Mouse (Mus musculus) adipose tissue, adult 10 weeks (tissue): ENCODE results near the gene Ell. TPM values are rescaled to one million over a fixed set of nuclear protein-coding genes. Genes with fewer than 3 reads are reported as not detected.

Experiments used
- polyA plus RNA-seq: library from polyadenylated mRNA; stranded (reverse); fragments of 350-450 nt; fragmentation: Illumina TruSeq; extraction: RNeasy Lipid Tissue Mini Kit (QIAGEN cat#74804); gene quantifications from one replicate; pipeline ENCODE4 v1.2.3, GENCODE M21; 2014; ENCODE audit warnings: low read depth, low replicate concordance

The Ell gene
- 20.8 TPM for polyA plus RNA-seq

GRCm38 (mm10) chr8:70539077-70539813, at the start of gene Ell:
Gene Ell, plus strand, starts transcription at chr8:70539457.

GRCm38 (mm10) chr8:70492664-70493640, 46.3 kb upstream of the Ell start, which contains the start of gene Crlf1:
Gene Crlf1, plus strand, starts transcription at chr8:70493158.

GRCm38 (mm10) chr8:70506328-70507026, 32.8 kb upstream of the Ell start, which contains the start of gene Rex1bd:
Gene Rex1bd, minus strand, starts transcription at chr8:70506752.

GRCm38 (mm10) chr8:70510228-70510915, 28.9 kb upstream of the Ell start, which contains the start of gene Uba52:
Gene Uba52, minus strand, starts transcription at chr8:70510801.

GRCm38 (mm10) chr8:70527512-70528181, 11.6 kb upstream of the Ell start, which contains the start of the genes Fkbp8 and Kxd1:
Gene Fkbp8, plus strand, starts transcription at chr8:70527724.
Gene Kxd1, minus strand, starts transcription at chr8:70527956.

GRCm38 (mm10) chr8:70593961-70594609, 54.8 kb downstream of the Ell start, which contains the start of gene Isyna1:
Gene Isyna1, plus strand, starts transcription at chr8:70594373.

GRCm38 (mm10) chr8:70608749-70609367, 69.6 kb downstream of the Ell start, which contains the start of gene Ssbp4:
Gene Ssbp4, minus strand, starts transcription at chr8:70608872.

GRCm38 (mm10) chr8:70615894-70616293, 76.6 kb downstream of the Ell start, which contains the start of gene Lrrc25:
Gene Lrrc25, plus strand, starts transcription at chr8:70616155.

GRCm38 (mm10) chr8:70632346-70632892, 93.2 kb downstream of the Ell start, which contains the start of gene Gdf15:
Gene Gdf15, minus strand, starts transcription at chr8:70632456.

Other genes with a start within 250 kb of the Ell start
- gene Ddx49, start 237.0 kb upstream of the Ell start, polyA plus RNA-seq: 40.2 TPM
- 186 TPM for gene Cope, start 236.9 kb upstream of the Ell start, polyA plus RNA-seq
- gene Cers1, start 223.7 kb upstream of the Ell start, polyA plus RNA-seq: 0.63 TPM
- gene Gdf1, start 209.6 kb upstream of the Ell start, polyA plus RNA-seq: 0.31 TPM
- gene Upf1, start 186.2 kb upstream of the Ell start, polyA plus RNA-seq: 31.4 TPM
- 6.3 TPM for gene Comp, start 165.9 kb upstream of the Ell start, polyA plus RNA-seq
- gene Crtc1, start 99.9 kb upstream of the Ell start, polyA plus RNA-seq: 15.7 TPM
- gene Klhl26, start 62.5 kb upstream of the Ell start, polyA plus RNA-seq: 20.7 TPM
- 0.74 TPM for gene Tmem59l, start 52.1 kb upstream of the Ell start, polyA plus RNA-seq
- 2.1 TPM for gene Crlf1, start 46.3 kb upstream of the Ell start, polyA plus RNA-seq
- gene Rex1bd, start 32.7 kb upstream of the Ell start, polyA plus RNA-seq: 92.5 TPM
- 1,821 TPM for gene Uba52, start 28.7 kb upstream of the Ell start, polyA plus RNA-seq
- gene Fkbp8, start 11.7 kb upstream of the Ell start, polyA plus RNA-seq: 255 TPM
- gene Kxd1, start 11.5 kb upstream of the Ell start, polyA plus RNA-seq: 67.9 TPM
- 351 TPM for gene Isyna1, start 54.9 kb downstream of the Ell start, polyA plus RNA-seq
- gene Ssbp4, start 69.4 kb downstream of the Ell start, polyA plus RNA-seq: 112 TPM
- 5.1 TPM for gene Lrrc25, start 76.7 kb downstream of the Ell start, polyA plus RNA-seq
- 1.2 TPM for gene Gdf15, start 93.0 kb downstream of the Ell start, polyA plus RNA-seq
- 54.4 TPM for gene Pgpep1, start 120.9 kb downstream of the Ell start, polyA plus RNA-seq
- 67.6 TPM for gene Lsm4, start 133.8 kb downstream of the Ell start, polyA plus RNA-seq
- 72.1 TPM for gene Jund, start 159.5 kb downstream of the Ell start, polyA plus RNA-seq
- 4.9 TPM for gene Iqcn, start 164.0 kb downstream of the Ell start, polyA plus RNA-seq
- not detected for gene Gm3336, start 179.1 kb downstream of the Ell start, polyA plus RNA-seq
- 5.3 TPM for gene Pde4c, start 184.3 kb downstream of the Ell start, polyA plus RNA-seq
- 27.6 TPM for gene Rab3a, start 215.2 kb downstream of the Ell start, polyA plus RNA-seq
- 52.2 TPM for gene Mpv17l2, start 221.5 kb downstream of the Ell start, polyA plus RNA-seq
- gene Pik3r2, start 237.3 kb downstream of the Ell start, polyA plus RNA-seq: 38.8 TPM